Mouse (Mus musculus): ENCODE results near the gene Acot4. TPM values are rescaled to one million over a fixed set of nuclear protein-coding genes. Genes with fewer than 3 reads are reported as not detected.
"Not testable (repeated sequence)": the region's sequence is repeated elsewhere in the genome, so short reads cannot be mapped to it uniquely, and the experiment has no call there.

Gene Acot4
- under 1 TPM; 0.05 to 0.08 TPM for total RNA-seq (2021)
- long read RNA-seq, experiment 1, result 0 reads
- long read RNA-seq, experiment 2, result 0 reads

DNA sequence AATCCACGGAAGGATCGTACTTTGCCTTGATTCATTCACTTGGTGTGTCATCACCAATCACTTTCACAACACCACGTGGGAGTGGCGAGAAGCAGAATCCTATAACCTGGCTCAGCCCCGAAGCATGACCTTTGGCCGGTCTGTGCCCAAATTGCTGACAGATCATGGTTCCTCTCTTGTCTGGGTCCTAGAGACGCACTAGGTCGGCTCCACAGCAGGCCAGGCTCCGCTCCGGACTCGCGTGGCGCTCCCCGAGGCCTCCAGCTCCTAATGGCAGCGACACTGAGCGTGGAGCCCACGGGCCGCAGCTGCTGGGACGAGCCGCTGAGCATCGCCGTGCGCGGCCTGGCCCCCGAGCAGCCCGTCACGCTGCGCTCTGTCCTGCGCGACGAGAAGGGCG, at the start of gene Acot4:
Acot4 (plus strand) TSS at position 139 of the 400 bp plus-strand sequence.
- Histone ChIP-seq H3K4me3 (peak within 1 kb of the TSS; percentile 74), H3K27ac (peak within 1 kb of the TSS; percentile 28; the same call in 1 of the 2 replicates)
- intact Hi-C loops (cut with DNase I), result loop anchor here (10.0 kb wide), 1 partner anchor 323 kb away; no protein-coding TSS in a partner anchor
- not testable (repeated sequence) for DNase-seq

DNA sequence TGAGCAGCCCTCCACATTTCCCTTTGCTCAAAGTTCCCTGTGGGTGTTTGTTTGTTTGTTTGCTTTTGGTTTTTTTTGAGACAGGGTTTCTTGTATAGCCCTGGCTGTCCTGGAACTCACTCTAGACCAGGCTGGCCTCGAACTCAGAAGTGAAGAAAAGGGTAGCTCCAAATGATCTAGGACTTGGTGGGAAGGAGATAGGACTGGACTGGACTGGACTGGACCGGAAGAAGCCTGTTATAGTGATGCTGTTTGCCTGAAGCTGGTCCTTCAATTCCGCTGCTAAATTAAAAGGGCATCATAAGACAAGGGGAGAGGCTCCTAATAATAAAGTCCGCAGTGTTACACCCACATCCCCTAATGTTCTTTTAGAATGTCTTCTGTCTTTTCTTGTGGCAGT, 49.7 kb upstream of the Acot4 start:
- no peak for DNase-seq
- intact Hi-C loops (cut with DNase I), result loop anchor here (2.0 to 5.0 kb wide), 2 partner anchors 26 to 44 kb away; no protein-coding TSS in a partner anchor
- peak overlapping the region; percentile 74 for H3K4me3 ChIP-seq
- no peak for TF ChIP-seq CTCF (IDR thresholded peaks at IDR 0.05)
- H3K27ac ChIP-seq, result peak overlapping the region; percentile 95

DNA sequence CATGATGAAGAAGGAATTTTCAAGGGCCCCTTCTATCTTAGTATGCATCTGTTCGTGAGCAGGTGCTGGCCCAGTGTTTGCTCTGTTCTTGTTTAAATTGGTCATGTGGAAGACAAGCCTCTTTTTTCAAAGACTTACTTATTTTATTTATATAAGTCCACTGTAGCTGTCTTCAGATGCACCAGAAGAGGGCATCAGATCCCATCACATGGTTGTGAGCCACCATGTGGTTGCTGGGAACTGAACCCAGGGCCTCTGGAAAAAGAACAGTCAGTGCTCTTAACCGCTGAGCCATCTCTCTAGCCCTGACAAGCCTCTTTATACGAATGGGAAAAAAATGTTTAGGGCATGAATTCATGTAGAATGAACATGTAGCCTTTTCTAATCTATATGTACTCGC, 48.8 kb upstream of the Acot4 start:
- H3K4me3 ChIP-seq, result peak overlapping the region; percentile 74; the same call in 1 of the 2 replicates
- no peak for DNase-seq
- intact Hi-C loops (cut with DNase I), result loop anchor here (2.0 to 5.0 kb wide), 2 partner anchors 25 to 43 kb away; no protein-coding TSS in a partner anchor
- no peak overlapping the region for H3K27ac ChIP-seq
- TF ChIP-seq CTCF (IDR thresholded peaks at IDR 0.05), result peak; percentile 12; the same call in 1 of the 2 replicates

DNA sequence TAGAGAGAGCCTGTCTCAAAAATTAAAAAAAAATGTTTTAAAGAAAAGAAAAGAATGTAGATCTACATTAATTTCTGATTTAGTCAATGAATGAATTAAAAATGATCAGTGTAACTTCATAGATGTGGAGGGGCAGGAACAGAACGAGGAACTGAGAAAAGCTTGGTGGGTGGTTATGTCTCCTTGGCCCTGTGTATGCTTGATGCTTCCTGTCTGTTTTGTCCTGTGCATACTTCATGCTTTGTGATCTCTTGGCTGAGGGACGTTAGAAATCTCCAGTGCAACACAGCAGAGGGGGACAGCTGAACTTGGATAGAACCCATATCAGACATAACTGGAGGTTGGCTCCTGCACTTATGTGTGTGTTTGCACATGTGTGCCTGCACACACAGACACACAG, 41.0 kb upstream of the Acot4 start:
- no peak for DNase-seq
- TF ChIP-seq CTCF (IDR thresholded peaks at IDR 0.05), result no peak
- intact Hi-C loops (cut with DNase I), result no loop called here
- H3K27ac ChIP-seq, result no peak overlapping the region
- no peak overlapping the region for H3K4me3 ChIP-seq

DNA sequence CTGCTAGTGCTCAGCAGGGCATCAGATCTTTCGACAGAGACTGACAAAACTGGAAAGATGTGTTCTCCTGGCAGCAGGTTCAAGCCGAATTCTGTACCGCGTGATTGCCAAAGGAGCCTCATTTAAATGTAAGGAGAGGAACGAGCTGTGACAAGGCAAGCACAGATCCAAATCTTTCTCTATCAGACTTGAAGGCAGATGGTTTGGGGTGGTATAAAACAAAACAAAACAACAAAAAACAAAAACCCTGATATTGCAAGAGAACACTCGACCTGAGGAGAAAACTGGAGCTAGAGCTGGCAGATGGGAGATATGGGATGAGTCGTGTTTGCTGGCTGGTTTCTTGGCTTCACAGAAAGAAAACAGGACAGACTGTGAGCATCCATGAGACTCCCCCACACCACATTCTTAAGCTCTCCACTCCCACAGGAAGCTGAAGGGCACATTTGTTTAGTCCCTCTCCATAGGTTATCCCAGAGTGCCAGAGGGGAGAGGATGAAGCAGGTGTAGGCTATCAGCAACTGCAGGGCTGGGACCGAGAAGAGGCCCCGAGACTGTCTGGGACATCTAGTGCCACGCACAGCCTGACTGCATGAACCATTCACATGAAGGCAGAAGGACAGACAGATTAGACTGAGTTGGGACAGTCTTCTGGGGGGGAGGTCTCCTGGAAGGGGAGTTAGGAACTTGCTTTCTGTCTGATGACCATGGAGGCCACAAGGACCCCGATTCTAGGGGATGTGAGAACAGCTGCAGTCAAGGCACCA, 39.7 kb upstream of the Acot4 start:
- no peak for DNase-seq
- H3K27ac ChIP-seq, result no peak overlapping the region; the same call in 1 of the 2 replicates
- TF ChIP-seq CTCF (IDR thresholded peaks at IDR 0.05), result no peak
- no peak overlapping the region for H3K4me3 ChIP-seq
- intact Hi-C loops (cut with DNase I), result no loop called here

DNA sequence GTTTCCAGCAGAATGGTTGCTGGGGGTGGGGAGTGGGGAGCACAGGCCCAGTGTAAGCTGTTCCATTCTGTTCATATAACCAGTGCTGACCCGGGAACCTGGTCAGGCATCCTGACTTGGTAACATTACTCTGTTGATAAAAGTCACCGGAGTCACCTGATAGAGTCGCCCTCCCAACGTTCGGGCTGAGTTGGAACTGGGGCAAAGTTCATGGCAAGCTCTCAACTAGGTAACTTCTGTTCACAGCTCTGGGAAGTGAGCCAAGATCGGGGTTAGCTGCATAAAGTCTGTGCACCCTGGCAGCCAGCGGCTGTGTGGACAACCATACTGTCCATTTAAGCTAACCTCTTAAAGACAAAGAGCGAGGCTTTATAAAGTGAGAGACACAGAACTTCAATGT, 38.9 kb upstream of the Acot4 start:
- intact Hi-C loops (cut with DNase I), result not testable (repeated sequence)

DNA sequence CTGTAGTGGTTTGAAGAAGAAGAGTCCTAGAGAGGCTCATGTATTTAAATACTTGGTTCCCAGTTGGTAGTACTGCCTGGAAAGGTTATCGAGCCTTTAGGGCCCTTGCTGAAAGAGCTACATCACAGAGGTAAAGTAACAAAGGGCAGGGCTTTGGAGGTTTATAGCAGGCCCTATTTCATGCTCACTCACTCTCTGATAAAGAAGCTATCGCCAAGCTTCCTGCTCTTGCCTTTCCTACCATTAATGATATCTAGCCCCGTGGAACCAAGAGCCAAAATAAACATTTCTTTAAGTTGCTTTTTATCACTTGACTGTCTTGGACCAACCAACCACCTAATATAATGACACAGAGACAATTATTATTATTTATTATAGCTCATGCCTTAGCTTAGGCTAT, 37.8 kb upstream of the Acot4 start:
- H3K27ac ChIP-seq, result no peak overlapping the region
- no peak for DNase-seq

More for the DNA sequence above, 38.9 kb upstream of the Acot4 start:
- not testable (repeated sequence) for H3K4me3 ChIP-seq, H3K27ac ChIP-seq
- peak; percentile 77 for DNase-seq

DNA sequence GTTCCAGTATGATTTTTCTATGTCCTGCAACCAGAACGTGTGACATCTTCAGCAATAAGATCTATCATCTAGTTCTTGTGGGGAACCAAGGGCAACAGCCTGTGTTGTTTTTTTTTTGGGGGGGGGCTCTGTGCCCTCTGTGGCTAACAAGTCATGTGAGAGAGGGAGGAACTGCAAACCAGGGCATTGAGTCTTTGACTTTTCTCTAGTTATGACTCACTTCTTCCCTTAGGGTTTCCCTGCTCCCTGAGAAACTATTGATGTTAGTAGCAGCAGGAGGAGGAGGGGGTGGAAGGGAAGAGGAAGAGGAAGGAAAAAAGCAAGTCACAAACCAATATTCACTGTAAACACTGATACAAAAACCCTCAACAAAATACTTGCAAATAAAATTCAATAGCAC, 34.3 kb upstream of the Acot4 start:
- intact Hi-C loops (cut with DNase I), result no loop called here
- Histone ChIP-seq H3K27ac (no peak overlapping the region), H3K4me3 (no peak overlapping the region)
- no peak for TF ChIP-seq CTCF (IDR thresholded peaks at IDR 0.05)
- DNase-seq, result no peak

More for the DNA sequence above, 37.8 kb upstream of the Acot4 start:
- intact Hi-C loops (cut with DNase I), result no loop called here
- TF ChIP-seq CTCF (IDR thresholded peaks at IDR 0.05), result no peak
- H3K4me3 ChIP-seq, result no peak overlapping the region

DNA sequence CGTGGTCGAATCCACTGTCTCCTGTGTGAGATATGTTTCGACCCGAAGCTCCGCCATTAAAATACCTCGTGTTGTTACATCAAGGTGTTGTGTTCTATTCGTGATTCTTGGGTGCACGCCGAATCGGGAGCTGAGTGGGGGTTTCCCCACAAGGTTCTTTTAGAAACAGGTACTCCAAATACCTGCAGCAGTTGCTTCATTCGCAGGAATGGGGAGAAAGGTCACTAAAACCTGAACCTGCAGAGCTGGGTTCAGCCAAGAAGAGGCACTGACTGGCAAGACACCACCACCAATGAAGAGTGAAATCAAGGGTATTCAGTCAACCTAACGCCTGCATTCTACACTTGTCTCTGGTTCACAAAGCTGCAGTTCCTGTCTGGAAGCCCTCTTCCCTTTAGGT, 29.9 kb upstream of the Acot4 start:
- DNase-seq, result no peak
- H3K27ac ChIP-seq, result no peak overlapping the region
- intact Hi-C loops (cut with DNase I), result no loop called here
- no peak overlapping the region for H3K4me3 ChIP-seq
- TF ChIP-seq CTCF (IDR thresholded peaks at IDR 0.05), result no peak

DNA sequence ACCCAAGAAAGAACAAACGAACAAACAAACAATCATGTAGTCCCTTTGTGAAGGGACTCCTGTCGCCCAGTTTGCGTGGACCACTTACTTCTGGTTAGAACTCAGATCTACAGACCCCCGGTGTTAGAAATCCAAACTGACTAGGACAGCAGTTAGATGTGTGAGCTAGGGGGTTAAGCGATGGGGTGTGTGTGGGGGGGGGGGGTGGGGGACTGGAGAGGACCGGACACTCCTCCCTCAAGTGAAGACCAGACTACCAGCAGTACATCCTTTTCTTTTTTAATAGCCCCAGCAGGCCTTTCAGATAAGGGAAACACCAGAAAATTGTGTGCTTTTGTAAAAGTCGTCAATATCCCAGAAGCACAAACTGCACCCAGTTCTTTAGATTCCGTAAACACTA, 29.4 kb upstream of the Acot4 start:
- H3K27ac ChIP-seq, result peak overlapping the region; percentile 61; the same call in 1 of the 2 replicates

DNA sequence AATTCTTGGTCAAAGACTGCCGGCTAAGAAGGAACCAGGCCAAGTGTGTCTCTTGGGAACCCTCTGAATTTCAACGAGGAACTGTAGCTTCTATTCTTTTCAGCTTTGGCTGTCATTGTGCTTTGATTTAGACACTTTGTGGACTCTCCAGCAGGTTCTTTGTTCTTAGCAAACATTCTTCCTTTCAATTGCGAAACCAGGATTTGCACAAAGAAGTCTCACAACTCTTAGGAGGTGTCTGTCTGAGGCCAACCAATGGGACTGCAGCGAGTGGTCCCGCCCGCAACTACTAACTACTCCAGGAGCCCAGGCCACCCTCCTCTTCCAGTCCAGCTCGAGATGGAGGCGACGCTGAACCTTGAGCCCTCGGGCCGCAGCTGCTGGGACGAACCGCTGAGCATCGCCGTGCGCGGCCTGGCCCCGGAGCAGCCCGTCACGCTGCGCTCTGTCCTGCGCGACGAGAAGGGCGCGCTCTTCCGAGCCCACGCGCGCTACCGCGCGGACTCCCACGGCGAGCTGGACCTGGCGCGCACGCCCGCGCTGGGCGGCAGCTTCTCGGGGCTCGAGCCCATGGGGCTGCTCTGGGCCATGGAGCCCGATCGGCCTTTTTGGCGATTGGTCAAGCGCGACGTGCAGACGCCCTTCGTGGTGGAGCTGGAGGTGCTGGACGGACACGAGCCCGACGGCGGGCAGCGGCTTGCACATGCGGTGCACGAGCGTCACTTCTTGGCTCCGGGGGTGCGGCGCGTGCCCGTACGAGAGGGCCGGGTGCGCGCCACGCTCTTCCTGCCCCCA, 28.8 kb upstream of the Acot4 start, which contains the start of gene Acot1:
Acot1 (plus strand) TSS at position 320 of the 795 bp plus-strand sequence.
- intact Hi-C loops (cut with DNase I), result not testable (repeated sequence)
- Histone ChIP-seq H3K27ac (peak within 1 kb of the TSS; percentile 61; the same call in 1 of the 2 replicates), H3K4me3 (peak within 1 kb of the TSS; percentile 69)
- DNase-seq, result peak; percentile 74

More for the DNA sequence above, 29.4 kb upstream of the Acot4 start:
- no peak for TF ChIP-seq CTCF (IDR thresholded peaks at IDR 0.05)
- H3K4me3 ChIP-seq, result peak overlapping the region; percentile 69
- no peak for DNase-seq
- intact Hi-C loops (cut with DNase I), result no loop called here

DNA sequence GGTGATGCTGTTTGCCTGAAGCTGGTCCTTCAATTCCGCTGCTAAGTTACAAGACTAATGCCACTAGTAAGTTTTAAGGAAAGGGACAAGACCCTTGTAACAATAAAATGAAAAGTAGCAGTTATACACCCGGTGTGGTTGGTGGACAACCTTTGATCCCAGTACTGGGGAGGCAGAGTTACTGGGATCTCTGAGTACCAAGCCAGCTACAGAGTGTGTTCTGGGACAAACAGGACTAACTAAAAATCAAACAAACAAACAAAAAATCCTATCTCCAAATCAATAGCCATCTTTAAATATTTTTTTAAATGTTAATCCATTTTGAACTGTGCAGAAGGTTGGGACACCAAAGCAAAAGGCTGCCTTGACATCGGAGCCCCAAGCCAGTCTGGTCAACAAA, 28.0 kb upstream of the Acot4 start:
- intact Hi-C loops (cut with DNase I), result no loop called here
- Histone ChIP-seq H3K27ac (no peak overlapping the region), H3K4me3 (peak overlapping the region; percentile 69)
- no peak for DNase-seq
- no peak for TF ChIP-seq CTCF (IDR thresholded peaks at IDR 0.05)
